Mouse (Mus musculus): ENCODE data around the gene Utp18. TPM values are rescaled to one million over a fixed set of nuclear protein-coding genes. Genes with fewer than 3 reads are reported as not detected.

Gene Utp18
- total RNA-seq, 2 experiments from 2014 or later = 24.8 to 26.1 TPM

DNA sequence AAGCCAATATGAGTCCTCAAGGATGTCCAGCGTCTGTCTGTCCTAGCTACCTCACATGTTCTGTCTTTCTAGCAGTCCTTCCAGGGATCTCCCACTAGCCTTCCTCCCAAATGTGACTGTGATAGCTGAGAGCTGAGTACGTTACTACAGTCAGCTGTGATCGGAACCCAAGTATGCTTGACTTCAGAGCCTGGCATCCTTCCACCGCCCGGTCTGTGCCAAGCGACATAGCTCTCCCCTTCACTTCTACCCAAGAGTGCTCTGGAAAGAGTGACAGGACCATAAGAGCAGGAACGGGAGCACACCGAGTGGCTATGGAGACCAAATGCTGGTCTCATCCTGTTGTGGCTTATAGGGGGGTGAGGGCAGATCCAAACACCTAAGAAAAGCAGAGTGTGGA lies 55.6 kb downstream of the Utp18 start:
- DNase-seq (ENCODE audit: low spot score in 2 of 2) = no peak

- DNase-seq (ENCODE audit: low spot score in 2 of 2) = peak in 1 of 2 experiments; percentile 16
These were observed 56.3 kb downstream of the Utp18 start for GRCm38 (mm10) chr11:93829327-93829679.

GRCm38 (mm10) chr11:93828619-93829326 lies 56.8 kb downstream of the Utp18 start:
- DNase-seq (ENCODE audit: low spot score in 2 of 2) = no peak

- no peak for DNase-seq (ENCODE audit: low spot score in 2 of 2)
These were observed 63.3 kb downstream of the Utp18 start for GRCm38 (mm10) chr11:93822261-93822660.

DNA sequence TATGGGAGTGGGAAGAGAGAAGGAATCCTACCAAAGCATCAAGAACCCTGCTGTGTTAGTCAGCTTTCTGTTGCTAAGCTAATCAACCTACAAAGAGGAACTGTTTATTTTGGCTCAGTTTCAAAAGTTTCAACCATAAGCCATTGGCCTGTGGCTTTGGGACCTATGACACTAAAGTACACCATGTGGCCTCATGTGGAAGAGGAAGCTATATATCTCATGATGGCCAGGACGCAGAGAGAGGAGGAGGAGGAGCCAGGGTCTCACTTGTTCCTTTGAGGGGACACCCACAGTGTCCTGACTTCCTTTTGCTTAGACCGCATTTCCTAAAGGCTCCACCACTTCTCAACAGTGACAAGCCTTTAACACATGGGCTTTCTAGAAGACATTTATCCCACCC lies 64.0 kb downstream of the Utp18 start:
- no peak for DNase-seq (ENCODE audit: low spot score in 2 of 2)

DNA sequence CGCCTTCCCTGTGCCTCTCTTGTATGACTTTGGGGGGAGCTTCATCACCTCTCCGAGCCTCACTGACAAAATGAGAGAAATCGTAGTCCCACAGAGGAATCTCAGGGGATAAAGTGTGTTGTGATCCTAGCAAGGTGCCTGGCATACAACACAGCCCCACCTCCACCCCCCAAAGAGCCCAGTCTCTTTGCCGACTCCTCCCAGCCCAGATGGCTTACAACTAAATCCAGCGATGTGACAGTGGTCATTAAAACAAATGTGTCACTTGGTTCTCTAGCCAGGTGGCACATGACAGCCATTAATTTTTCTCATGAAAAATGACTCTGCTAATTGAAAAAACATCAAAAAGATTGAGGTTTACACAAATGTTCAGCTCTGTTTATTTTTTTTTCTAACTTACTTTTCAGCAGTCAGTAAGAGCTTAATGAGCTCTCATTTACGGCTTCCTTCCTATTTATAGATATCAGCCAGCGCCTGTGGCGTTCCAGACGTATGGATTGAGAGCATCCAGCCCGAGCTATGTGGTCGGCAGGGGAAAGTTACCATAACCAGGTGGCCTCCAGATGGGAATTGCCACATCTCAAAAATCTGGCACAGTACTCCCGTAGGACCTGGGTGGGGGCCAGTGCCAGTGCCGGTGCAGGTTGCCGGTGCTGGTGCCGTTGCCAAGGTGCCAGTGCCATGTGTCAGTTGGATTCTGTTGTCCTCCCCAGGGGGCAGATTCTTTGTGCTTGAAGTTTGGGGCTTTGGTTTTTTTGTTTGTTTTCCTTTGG lies 67.4 kb downstream of the Utp18 start:
- DNase-seq (ENCODE audit: low spot score in 2 of 2) = no peak

GRCm38 (mm10) chr11:93812955-93813354 lies 72.6 kb downstream of the Utp18 start:
- no peak for DNase-seq (ENCODE audit: low spot score in 2 of 2)

DNA sequence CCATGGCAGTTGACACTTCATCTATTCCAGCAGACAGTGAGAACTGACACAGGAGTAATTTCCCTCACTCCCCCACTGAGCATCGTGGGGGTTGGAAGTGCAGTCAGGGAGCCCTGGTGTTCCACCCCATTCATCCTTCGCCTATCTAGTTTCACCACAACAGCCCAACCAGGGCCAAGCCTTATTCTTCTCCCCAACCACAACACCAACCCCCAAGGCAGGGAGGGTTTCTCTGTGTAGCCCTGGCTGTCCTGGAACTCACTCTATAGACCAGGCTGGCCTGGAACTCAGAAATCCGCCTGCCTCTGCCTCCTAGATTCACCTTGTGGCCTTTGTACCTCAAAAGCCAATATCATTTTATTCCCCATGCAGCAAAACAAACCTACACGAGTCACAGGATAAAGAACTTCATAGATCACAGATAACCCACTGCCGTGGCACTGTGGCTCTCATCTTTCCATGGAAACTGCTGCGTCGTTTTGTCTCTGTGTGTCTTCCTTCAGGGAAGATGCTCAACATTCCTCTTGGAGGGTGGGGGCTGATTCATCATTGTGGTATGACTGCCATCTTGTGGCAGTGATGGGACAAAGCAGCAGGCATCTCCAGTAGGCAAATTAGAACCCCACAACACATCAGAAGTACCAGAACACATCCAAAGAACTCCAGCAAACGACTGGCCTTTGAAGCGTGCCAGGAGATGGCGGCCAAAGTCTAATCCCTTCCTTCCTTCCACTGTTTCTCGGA lies 73.3 kb downstream of the Utp18 start:
- DNase-seq (ENCODE audit: low spot score in 2 of 2) = peak; percentile 66 to 78

Other genes with a start within 250 kb of the Utp18 start
- gene Mbtd1, start 86 bp upstream of the Utp18 start, total RNA-seq (2021) = 10 to 100 TPM; 28.4 to 38.7 TPM
- gene Nme2, start 70.5 kb upstream of the Utp18 start, total RNA-seq (2021) = 10 to 100 TPM; 65.5 to 77.6 TPM
- 100 to 1,000 TPM; 105 to 113 TPM for gene Gm20390, start 82.5 kb upstream of the Utp18 start, total RNA-seq (2021)
- gene Nme1, start 82.8 kb upstream of the Utp18 start, total RNA-seq (2021) = 100 to 1,000 TPM; 108 to 123 TPM
- gene Spag9, start 110.3 kb upstream of the Utp18 start, total RNA-seq (2021) = 100 to 1,000 TPM; 267 to 275 TPM